Mouse (Mus musculus): ENCODE measurements around the gene Arhgef25.
"Not testable (repeated sequence)": the region's sequence is repeated elsewhere in the genome, so short reads cannot be mapped to it uniquely, and the experiment has no call there.

The Arhgef25 gene

GRCm38 (mm10) chr10:127134394-127135035 lies 55.4 kb downstream of the Arhgef25 start:
- not testable (repeated sequence) for DNase-seq
